Mouse (Mus musculus) ES-Bruce4 (cell line): ENCODE data around the gene Rnf213. TPM values are rescaled to one million over a fixed set of nuclear protein-coding genes. Genes with fewer than 3 reads are reported as not detected.

Source experiments
- H3K27ac ChIP-seq: 2 replicates; pipeline ENCODE4 v1.5.1; 2012; ENCODE audit warnings: low read length, inconsistent platforms; ENCODE audit not compliant: insufficient read depth
- H3K27me3 ChIP-seq: 2 replicates; pipeline ENCODE4 v1.6.1; 2012; ENCODE audit warnings: mild to moderate bottlenecking, low read length, inconsistent platforms; ENCODE audit not compliant: control insufficient read depth, poor library complexity, insufficient read depth, severe bottlenecking
- H3K36me3 ChIP-seq: 2 replicates; pipeline ENCODE4 v1.6.1; 2012; ENCODE audit warnings: inconsistent platforms, mild to moderate bottlenecking, low read length, moderate library complexity; ENCODE audit not compliant: control insufficient read depth, poor library complexity, insufficient read depth, severe bottlenecking
- H3K4me1 ChIP-seq: one replicate; pipeline ENCODE4 v1.8.1; 2011; ENCODE audit warnings: low read length; ENCODE audit not compliant: control insufficient read depth, insufficient read depth
- H3K4me3 ChIP-seq: 2 replicates; pipeline ENCODE4 v1.5.1; 2011; ENCODE audit warnings: low read depth, mild to moderate bottlenecking, low read length
- H3K9ac ChIP-seq: 2 replicates; pipeline ENCODE4 v1.6.1; 2012; ENCODE audit warnings: low read depth, mild to moderate bottlenecking, inconsistent platforms; ENCODE audit not compliant: poor library complexity, severe bottlenecking
- H3K9me3 ChIP-seq: replicated peaks from 2 replicates; pipeline ENCODE4 v1.6.1; 2012; ENCODE audit warnings: mild to moderate bottlenecking, low read length, inconsistent platforms; ENCODE audit not compliant: control insufficient read depth, poor library complexity, insufficient read depth, severe bottlenecking
- CTCF ChIP-seq: IDR thresholded peaks from one replicate; pipeline ENCODE4 v1.8.1; 2011; ENCODE audit warnings: low read depth, low read length
- EP300 ChIP-seq: IDR thresholded peaks from 2 replicates; pipeline ENCODE4 v1.6.1; 2011; ENCODE audit warnings: low read depth, low read length; ENCODE audit not compliant: insufficient read depth
- POLR2A ChIP-seq: IDR thresholded peaks from one replicate; pipeline ENCODE4 v1.8.1; 2011; ENCODE audit warnings: low read length; ENCODE audit not compliant: insufficient read depth
- polyA plus RNA-seq: library from polyadenylated mRNA; stranded (reverse); fragments of >200 nt; gene quantifications from 2 replicates; pipeline ENCODE4 v1.2.4, GENCODE M21; 2011; ENCODE audit warnings: low read depth; ENCODE audit not compliant: missing spikeins, insufficient read depth, insufficient read length

Rnf213 gene
- polyA plus RNA-seq, 1 experiment, result 22.4 TPM

DNA sequence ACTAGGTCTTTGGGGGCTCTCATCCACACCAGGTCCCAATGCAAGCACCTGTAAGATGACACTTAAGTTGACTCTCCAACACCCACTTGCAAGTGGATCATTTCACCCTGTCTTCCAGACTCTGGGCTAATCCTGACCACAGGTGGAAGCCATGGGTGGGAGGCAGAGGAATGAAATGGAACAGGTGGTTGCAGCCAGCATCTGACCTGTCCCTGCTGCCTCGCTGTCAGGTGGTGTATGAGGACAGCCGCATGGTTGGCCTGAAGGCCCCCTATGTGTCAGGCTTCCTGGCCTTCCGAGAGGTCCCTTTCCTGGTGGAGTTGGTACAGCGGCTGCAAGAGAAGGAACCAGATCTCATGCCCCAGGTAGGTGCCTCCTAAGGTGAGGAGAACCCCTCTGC is 106.4 kb downstream of the Rnf213 start:
- Histone ChIP-seq H3K9me3 (no peaks in the 10 kb centered on the region), H3K4me1 (no peaks in the 10 kb centered on the region), H3K27ac (no peak overlapping the region), H3K36me3 (no peaks in the 10 kb centered on the region), H3K9ac (no peak overlapping the region), H3K4me3 (no peak overlapping the region), H3K27me3 (no peaks in the 10 kb centered on the region)
- no peak for TF ChIP-seq EP300
- TF ChIP-seq POLR2A, result no peak
- no peak for TF ChIP-seq CTCF

DNA sequence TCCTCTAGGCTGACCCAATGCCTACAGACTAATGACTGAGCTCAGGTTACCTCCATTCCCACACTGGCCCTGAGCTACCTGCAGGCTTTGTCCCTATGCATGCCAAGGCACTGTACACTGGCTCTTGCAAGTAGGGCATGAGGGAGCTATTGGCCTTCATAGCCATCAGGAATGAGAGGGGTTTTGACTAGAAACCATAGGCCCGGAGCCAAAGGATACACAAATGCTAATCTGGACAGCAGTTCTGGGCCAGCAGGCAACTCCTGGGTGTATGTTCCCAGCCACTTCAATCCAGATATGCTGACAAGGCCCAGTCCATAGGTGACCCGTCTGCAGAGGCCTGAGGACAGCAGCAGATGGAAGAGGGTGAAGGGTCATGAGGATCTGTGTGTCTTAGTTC is 107.1 kb downstream of the Rnf213 start:
- H3K4me3 ChIP-seq, result no peak overlapping the region
- H3K27ac ChIP-seq, result no peak overlapping the region
- no peaks in the 10 kb centered on the region for H3K27me3 ChIP-seq
- TF ChIP-seq EP300, result no peak
- no peak for TF ChIP-seq CTCF
- no peak for TF ChIP-seq POLR2A
- no peaks in the 10 kb centered on the region for H3K4me1 ChIP-seq
- H3K36me3 ChIP-seq, result no peaks in the 10 kb centered on the region
- H3K9ac ChIP-seq, result no peak overlapping the region
- H3K9me3 ChIP-seq, result no peaks in the 10 kb centered on the region

DNA sequence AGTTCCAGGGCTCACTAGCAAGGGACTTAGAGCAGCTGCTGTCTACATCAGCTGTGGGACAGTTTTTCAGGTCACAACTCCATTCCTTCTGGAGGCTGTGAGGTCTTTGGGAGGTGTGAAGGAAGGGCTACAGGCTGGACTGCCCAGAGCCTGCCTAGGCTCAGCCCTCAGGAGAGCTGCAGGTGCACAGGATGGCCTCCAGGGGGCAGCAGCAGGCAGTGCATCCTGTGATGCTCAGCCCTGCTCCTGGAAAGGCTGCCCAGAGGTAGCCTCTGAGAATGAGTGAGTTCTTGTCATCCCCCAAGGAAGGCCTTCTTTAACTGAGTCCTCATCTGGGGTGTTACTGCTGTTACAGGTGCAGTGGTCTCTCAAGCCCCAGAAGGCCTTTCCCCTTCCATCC is 110.8 kb downstream of the Rnf213 start:
- Histone ChIP-seq H3K27me3 (no peaks in the 10 kb centered on the region), H3K36me3 (no peaks in the 10 kb centered on the region), H3K4me3 (no peak overlapping the region), H3K9me3 (no peaks in the 10 kb centered on the region), H3K27ac (no peak overlapping the region), H3K9ac (no peak overlapping the region), H3K4me1 (no peaks in the 10 kb centered on the region)
- TF ChIP-seq POLR2A (no peak), EP300 (no peak), CTCF (peak; percentile 99)

DNA sequence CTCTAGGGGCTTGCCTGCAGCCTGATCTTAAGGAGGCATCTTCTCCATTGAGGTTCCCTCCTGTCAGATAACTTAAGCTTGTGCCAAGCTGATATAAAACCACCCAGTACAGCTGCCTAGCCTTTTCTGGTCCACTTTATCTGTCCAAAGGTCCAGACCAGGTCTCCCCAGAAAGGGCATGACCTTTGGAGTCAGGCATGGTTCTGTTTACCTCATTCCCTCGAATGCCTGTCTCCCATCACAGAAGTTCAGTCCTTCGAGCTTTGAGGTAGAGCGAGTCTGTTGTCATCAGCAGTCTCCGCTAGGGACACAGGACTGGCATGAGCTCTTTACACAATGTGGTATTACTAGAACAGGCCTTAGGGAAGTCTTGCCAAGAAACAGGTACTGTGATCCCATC is 113.5 kb downstream of the Rnf213 start:
- Histone ChIP-seq H3K4me3 (no peak overlapping the region), H3K36me3 (no peaks in the 10 kb centered on the region), H3K4me1 (no peaks in the 10 kb centered on the region), H3K9me3 (no peaks in the 10 kb centered on the region), H3K27ac (no peak overlapping the region), H3K27me3 (no peaks in the 10 kb centered on the region), H3K9ac (no peak overlapping the region)
- TF ChIP-seq EP300 (no peak), CTCF (no peak), POLR2A (no peak)

DNA sequence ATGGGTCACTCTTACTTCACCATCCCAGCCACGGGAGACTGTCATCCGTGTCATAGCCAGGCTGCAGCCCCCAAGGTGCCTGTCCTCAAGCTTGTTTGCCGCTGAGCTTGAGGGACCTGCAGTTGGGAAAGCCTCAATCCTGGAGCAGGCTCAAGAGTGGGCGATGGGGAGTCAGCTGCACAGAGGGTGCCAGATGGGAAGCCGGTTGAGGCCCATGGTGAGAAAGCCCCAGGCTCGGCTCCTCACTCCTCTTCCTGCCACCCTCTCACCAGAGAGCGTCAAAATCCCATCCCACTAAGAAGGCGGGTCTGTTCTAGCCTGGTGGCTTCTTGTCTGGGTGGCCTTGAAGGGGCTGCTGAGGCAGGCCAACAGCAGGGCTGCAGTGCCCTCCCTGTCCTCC is 114.9 kb downstream of the Rnf213 start:
- no peaks in the 10 kb centered on the region for H3K36me3 ChIP-seq
- TF ChIP-seq POLR2A (no peak), EP300 (no peak), CTCF (no peak)

DNA sequence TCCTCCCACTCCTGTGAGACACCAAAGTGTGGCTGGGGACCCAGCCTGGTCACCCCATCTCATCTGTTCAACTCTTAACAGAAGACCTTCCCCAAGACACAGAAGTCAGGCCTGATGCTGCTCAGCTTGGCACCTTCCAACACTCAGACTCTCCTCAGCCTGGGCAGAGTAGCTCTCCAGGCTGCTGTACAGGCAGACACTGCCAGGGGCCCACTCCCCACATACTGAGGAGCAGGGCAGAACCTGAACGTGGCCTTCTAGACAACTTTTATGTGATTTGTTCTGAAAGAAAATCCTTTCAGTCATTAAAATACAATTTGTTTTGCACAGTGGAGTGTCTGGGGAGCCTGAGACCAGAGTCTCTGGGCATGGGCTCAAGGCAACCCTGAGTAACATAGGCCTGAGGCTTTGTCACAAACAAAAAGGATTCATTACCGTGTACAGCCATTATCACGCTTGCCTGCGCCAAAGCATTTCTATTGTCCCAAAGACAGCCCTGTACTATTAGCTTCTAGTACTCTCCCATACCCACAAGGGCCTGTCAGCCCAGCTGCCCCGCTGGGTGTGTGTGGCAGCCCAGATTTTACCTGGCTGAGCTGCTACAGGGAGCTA is 116.4 kb downstream of the Rnf213 start:
- no peak overlapping the region for H3K4me3 ChIP-seq
- no peaks in the 10 kb centered on the region for H3K9me3 ChIP-seq
- no peak overlapping the region for H3K27ac ChIP-seq
- no peak overlapping the region for H3K9ac ChIP-seq
- H3K36me3 ChIP-seq, result no peaks in the 10 kb centered on the region
- no peak for TF ChIP-seq POLR2A
- no peak for TF ChIP-seq CTCF
- no peak for TF ChIP-seq EP300
- no peaks in the 10 kb centered on the region for H3K27me3 ChIP-seq
- H3K4me1 ChIP-seq, result no peaks in the 10 kb centered on the region

More for the DNA sequence above, 114.9 kb downstream of the Rnf213 start:
- H3K9me3 ChIP-seq, result no peaks in the 10 kb centered on the region
- no peaks in the 10 kb centered on the region for H3K4me1 ChIP-seq
- no peaks in the 10 kb centered on the region for H3K27me3 ChIP-seq
- no peak overlapping the region for H3K4me3 ChIP-seq
- no peak overlapping the region for H3K9ac ChIP-seq
- H3K27ac ChIP-seq, result no peak overlapping the region
